Mouse (Mus musculus) forebrain, embryonic 11.5 days (tissue): Measurements from ENCODE around the gene Btbd8. TPM values are rescaled to one million over a fixed set of nuclear protein-coding genes. Genes with fewer than 3 reads are reported as not detected.

Experiments
- ATAC-seq: fragments of 200-750 bp; cut with Nextera tagmentation; replicated peaks from 2 replicates; pipeline ENCODE4 v1.8.0; 2017; ENCODE audit warnings: moderate TSS enrichment; ENCODE audit not compliant: low FRiP score
- DNase-seq: peaks from one replicate; pipeline ENCODE4 v3.0.0-alpha.2; 2017; ENCODE audit warnings: low spot score
- H3K27ac ChIP-seq: fragments of 300-500 bp; sonication (generic); 2 replicates; pipeline ENCODE4 v1.5.1; 2014; ENCODE audit warnings: low read depth, low read length
- H3K27me3 ChIP-seq: fragments of 300-500 bp; sonication (generic); 2 replicates; pipeline ENCODE4 v1.6.1; 2014; ENCODE audit warnings: mild to moderate bottlenecking, low read length, mixed read lengths; ENCODE audit not compliant: control insufficient read depth, insufficient read depth
- H3K36me3 ChIP-seq: fragments of 300-500 bp; sonication (generic); 2 replicates; pipeline ENCODE4 v1.6.1; 2014; ENCODE audit warnings: mild to moderate bottlenecking, low read length, moderate library complexity, mixed read lengths; ENCODE audit not compliant: control insufficient read depth, insufficient read depth
- H3K4me1 ChIP-seq: fragments of 300-500 bp; sonication (generic); replicated peaks from 2 replicates; pipeline ENCODE4 v1.6.1; 2014; ENCODE audit warnings: low read length, mixed read lengths; ENCODE audit not compliant: control insufficient read depth, insufficient read depth
- H3K4me2 ChIP-seq: fragments of 300-500 bp; sonication (generic); 2 replicates; pipeline ENCODE4 v1.6.1; 2014; ENCODE audit warnings: low read depth, mild to moderate bottlenecking, low read length, moderate library complexity, mixed read lengths; ENCODE audit not compliant: severe bottlenecking
- H3K4me3 ChIP-seq: fragments of 300-500 bp; sonication (generic); 2 replicates; pipeline ENCODE4 v1.5.1; 2014; ENCODE audit warnings: low read depth, low read length
- H3K9ac ChIP-seq: fragments of 300-500 bp; sonication (generic); 2 replicates; pipeline ENCODE4 v1.6.1; 2014; ENCODE audit warnings: low read length
- H3K9me3 ChIP-seq: fragments of 300-500 bp; sonication (generic); 2 replicates; pipeline ENCODE4 v1.6.1; 2016; ENCODE audit warnings: low read length, mixed read lengths; ENCODE audit not compliant: control insufficient read depth
- WGBS: fragments of 180-500 bp; shearing (Covaris S2); extraction: QIAGEN DNeasy Blood & Tissue Kit; methylation state at CpG from one replicate; pipeline ENCODE4 v1.1.7; 2014; 5-methylcytosine and 5-hydroxymethylcytosine counted together
- polyA plus RNA-seq: library from polyadenylated mRNA; unstranded; fragments of >200 nt; fragmentation: Nextera tagmentation; extraction: Ambion mirVana; gene quantifications from 2 replicates; pipeline ENCODE4 v1.2.1, GENCODE M21; 2014

Btbd8 gene
- polyA plus RNA-seq, 1 experiment from 2014 or later = 10.0 TPM

DNA sequence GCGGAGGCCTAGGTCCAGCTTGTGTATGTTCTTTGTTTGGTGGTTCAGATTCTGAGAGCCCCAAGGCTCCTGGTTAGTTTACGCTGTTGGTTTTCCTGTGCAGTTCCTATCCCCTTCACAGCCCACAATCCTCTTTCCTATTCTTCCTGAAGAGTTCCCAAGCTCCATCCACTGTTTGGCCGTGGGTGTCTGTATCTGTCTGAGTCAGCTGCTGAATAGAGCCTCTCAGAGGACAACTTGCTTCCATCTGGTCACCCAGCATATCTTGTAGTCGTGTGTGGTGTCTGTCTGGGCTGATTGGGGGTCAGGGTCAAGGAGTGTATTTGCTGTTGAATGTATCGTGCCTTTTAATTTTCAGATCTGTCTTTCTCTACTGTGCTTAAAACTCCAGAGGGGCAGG lies 4.1 kb downstream of the Btbd8 start:
- no peaks in the 10 kb centered on the region for H3K27me3 ChIP-seq
- no peaks in the 10 kb centered on the region for H3K36me3 ChIP-seq
- 84% methylated on average over 5 of the region's 5 CpGs for WGBS
- no peaks in the 10 kb centered on the region for H3K4me1 ChIP-seq
- no peak overlapping the region for H3K4me2 ChIP-seq
- no peaks in the 10 kb centered on the region for H3K9me3 ChIP-seq
- H3K27ac ChIP-seq = no peak overlapping the region
- no peak overlapping the region for H3K4me3 ChIP-seq
- no peak overlapping the region for H3K9ac ChIP-seq
- DNase-seq (no peak), ATAC-seq (no peak)

DNA sequence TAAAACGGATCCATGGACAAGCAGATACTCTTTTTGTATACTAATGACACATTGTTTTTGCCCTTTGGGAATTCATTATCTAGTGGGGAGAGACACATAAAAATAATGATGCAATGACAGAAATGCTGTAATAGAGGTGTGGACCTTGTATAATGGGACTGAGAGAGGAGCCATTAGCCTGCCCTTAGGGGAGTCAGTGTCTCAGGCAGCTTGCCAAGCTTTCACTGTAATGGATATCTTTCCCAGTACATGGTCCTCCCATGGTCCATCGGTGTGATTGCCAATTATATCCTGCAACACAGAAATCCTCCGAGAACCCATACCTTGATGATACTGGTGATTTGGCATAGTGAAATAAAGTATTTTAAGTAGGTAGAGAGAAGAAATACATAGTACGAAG lies 6.5 kb downstream of the Btbd8 start:
- DNase-seq = no peak
- ATAC-seq = no peak
- Histone ChIP-seq H3K4me3 (no peak overlapping the region), H3K36me3 (no peaks in the 10 kb centered on the region), H3K4me1 (no peaks in the 10 kb centered on the region), H3K9me3 (no peaks in the 10 kb centered on the region), H3K27ac (no peak overlapping the region), H3K9ac (no peak overlapping the region), H3K27me3 (no peaks in the 10 kb centered on the region), H3K4me2 (no peak overlapping the region)
- WGBS = 89% methylated on average over 4 of the region's 4 CpGs

DNA sequence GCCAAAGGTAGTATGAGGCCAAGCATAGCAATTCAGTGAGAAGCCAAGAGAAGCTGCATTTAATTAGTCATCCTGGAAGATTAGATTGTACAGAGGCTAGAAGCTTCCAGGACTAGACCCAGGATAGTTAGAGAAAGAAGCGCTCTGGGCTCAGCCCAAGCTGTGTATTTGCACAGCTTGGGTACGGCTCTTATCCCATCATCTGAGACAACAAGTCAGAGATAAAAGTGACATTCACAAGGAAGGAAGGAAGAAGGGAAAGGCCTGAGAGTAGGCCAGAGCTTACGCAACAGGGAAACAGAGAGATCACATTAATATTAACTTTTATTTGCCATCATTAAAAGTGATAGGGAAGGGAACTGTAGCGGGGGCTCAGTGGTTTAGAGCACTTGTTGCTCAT lies 10.2 kb downstream of the Btbd8 start:
- Histone ChIP-seq H3K4me2 (no peak overlapping the region), H3K4me1 (no peaks in the 10 kb centered on the region), H3K9ac (no peak overlapping the region), H3K9me3 (no peaks in the 10 kb centered on the region), H3K27me3 (no peaks in the 10 kb centered on the region), H3K4me3 (no peak overlapping the region), H3K27ac (no peak overlapping the region), H3K36me3 (no peaks in the 10 kb centered on the region)
- 94% methylated on average over 4 of the region's 4 CpGs for WGBS
- DNase-seq (no peak), ATAC-seq (no peak)

DNA sequence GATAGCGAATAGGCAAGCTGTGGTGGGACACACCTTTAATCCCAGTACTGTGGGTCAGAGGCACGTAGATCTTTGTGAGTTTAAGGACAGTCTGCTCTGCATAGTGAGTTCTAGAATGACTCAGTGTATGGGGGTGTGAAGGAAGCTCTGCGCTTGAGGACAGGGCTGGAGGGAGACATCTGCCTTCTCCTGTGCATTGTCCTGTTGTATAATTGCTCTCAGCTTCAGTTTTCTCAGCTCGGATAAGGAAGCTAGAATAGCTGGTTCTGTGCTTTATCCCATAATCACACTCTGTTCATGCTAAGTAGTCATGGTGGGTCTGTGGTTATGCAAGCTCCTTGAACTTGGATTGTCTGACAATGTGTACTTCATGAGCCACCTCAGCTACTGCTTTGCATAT lies 11.0 kb downstream of the Btbd8 start:
- no peak for DNase-seq
- no peaks in the 10 kb centered on the region for H3K36me3 ChIP-seq
- no peak overlapping the region for H3K9ac ChIP-seq
- no peak overlapping the region for H3K4me3 ChIP-seq
- WGBS = 86% methylated on average over 4 of the region's 4 CpGs
- H3K9me3 ChIP-seq = no peaks in the 10 kb centered on the region
- H3K27me3 ChIP-seq = no peaks in the 10 kb centered on the region
- H3K27ac ChIP-seq = no peak overlapping the region
- ATAC-seq = no peak
- no peaks in the 10 kb centered on the region for H3K4me1 ChIP-seq
- no peak overlapping the region for H3K4me2 ChIP-seq

DNA sequence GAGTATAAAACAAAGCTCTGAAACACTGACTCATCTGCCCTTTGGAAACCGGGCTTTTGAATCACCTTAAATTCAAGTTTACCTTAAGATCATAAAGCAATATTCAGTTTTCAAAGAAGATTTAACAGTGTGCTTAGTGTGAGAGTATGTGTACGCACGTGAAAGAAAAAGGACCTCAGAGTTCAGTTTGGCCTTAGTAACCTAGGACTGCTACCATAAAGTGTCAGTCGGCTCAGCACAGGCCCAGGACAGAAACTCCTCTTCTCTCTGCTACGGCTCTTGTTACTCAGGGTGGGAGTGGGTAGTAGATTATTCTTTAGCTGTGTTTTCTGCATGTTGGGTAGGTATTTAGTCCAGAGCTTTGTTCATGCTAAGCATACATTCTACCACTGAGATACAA lies 11.8 kb downstream of the Btbd8 start:
- no peak for ATAC-seq

DNA sequence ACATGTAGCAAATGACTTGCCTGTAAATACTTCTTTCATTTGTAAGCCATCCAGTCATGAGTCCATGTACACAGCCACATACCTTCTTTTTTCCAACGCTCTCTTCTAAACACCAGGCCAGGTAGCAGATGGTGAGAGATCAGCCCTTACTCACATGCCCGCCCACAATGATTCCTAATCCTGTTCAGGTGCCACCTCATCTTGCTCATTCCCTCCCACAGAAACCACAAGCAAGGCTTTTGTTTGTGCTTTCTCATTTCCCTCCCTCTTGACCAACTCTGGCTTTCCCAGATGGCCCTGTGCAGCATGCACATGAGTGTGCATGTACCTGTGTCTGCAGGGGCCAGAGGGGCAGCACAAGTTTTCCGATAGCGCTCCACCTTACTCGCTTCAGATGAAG lies 12.5 kb downstream of the Btbd8 start:
- no peak overlapping the region for H3K4me2 ChIP-seq
- WGBS = 95% methylated on average over 5 of the region's 5 CpGs
- no peak for DNase-seq

More for the DNA sequence above, 11.8 kb downstream of the Btbd8 start:
- no peak overlapping the region for H3K4me2 ChIP-seq
- H3K9ac ChIP-seq = no peak overlapping the region
- H3K4me3 ChIP-seq = no peak overlapping the region
- no peaks in the 10 kb centered on the region for H3K4me1 ChIP-seq
- DNase-seq = no peak
- H3K9me3 ChIP-seq = no peaks in the 10 kb centered on the region
- H3K27ac ChIP-seq = no peak overlapping the region
- no peaks in the 10 kb centered on the region for H3K36me3 ChIP-seq
- no peaks in the 10 kb centered on the region for H3K27me3 ChIP-seq
- WGBS = 89% methylated on average over 5 of the region's 5 CpGs

DNA sequence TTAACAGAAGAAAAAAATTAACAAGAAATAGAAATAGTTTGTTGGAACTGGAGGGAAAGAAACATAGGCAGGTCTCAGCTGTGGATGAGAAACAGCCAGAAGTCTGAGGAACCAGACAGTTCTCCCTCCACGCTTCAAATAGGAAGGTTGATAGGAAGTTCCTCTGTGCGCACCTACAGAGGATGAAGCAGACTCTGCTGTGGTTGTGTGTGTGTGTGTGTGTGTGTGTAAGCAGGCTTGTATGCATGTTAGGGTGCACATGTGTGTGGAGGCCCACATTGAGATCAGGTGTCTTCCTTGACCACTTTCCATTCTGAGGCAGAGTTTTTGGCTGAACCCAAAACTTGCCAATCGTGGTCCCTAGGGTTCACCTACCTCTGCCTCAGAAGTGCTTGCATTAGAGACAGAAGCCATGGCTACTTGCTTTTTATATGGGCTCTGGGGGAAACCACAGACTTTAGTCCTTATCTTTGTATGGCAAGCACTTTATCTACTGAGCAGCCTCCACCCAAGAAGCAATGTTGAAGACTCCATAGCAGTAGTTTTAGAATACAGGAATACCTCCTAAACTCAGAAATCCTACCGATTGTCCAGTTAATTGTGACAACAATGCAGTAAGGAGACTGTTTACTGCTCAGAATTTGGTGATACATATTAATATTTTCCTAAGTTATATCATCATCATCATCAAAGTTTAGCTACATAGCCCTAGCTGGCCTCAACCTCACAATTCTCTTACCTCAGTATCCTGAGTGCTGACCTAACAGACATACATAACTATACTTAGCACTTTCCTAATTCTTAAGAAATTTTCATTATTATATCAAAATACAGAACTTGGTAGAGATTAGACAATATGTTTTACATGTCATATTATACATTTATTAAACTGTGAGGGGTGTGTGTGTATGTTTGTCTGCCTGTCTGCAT lies 24.6 kb downstream of the Btbd8 start:
- Histone ChIP-seq H3K36me3 (no peaks in the 10 kb centered on the region), H3K27ac (no peak overlapping the region), H3K4me1 (no peaks in the 10 kb centered on the region), H3K4me2 (no peak overlapping the region), H3K9me3 (no peaks in the 10 kb centered on the region), H3K9ac (no peak overlapping the region), H3K27me3 (no peaks in the 10 kb centered on the region), H3K4me3 (no peak overlapping the region)
- WGBS = 94% methylated on average over 4 of the region's 4 CpGs
- no peak for DNase-seq
- ATAC-seq = no peak

More for the DNA sequence above, 12.5 kb downstream of the Btbd8 start:
- H3K27me3 ChIP-seq = no peaks in the 10 kb centered on the region
- ATAC-seq = no peak
- no peaks in the 10 kb centered on the region for H3K36me3 ChIP-seq
- H3K9me3 ChIP-seq = no peaks in the 10 kb centered on the region
- H3K4me3 ChIP-seq = no peak overlapping the region
- no peaks in the 10 kb centered on the region for H3K4me1 ChIP-seq
- no peak overlapping the region for H3K27ac ChIP-seq
- H3K9ac ChIP-seq = no peak overlapping the region

DNA sequence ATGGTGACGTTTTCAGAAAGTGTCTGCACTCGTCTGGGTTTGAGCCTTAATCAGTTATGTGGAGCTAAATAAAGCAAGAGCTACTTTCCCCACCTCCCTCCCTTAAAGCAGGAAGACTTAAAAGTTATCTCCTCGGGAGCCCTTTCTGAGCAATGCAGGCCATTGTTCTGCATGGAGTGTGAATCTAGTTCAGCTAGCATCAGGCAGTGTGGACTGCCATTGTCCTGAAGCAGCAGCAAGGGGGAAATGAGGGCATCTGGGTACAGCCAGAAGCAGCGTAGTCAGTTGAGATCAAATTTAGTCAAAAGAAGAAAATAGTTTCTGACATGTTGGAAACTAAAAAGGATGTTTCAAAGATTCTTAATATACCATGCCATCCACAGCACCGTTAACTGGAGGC lies 28.7 kb downstream of the Btbd8 start:
- Histone ChIP-seq H3K27ac (no peak overlapping the region), H3K9ac (no peak overlapping the region), H3K9me3 (no peaks in the 10 kb centered on the region), H3K36me3 (no peaks in the 10 kb centered on the region), H3K4me3 (no peak overlapping the region), H3K4me2 (no peak overlapping the region), H3K27me3 (no peaks in the 10 kb centered on the region), H3K4me1 (no peaks in the 10 kb centered on the region)
- 29% methylated on average over 5 of the region's 5 CpGs for WGBS
- ATAC-seq = no peak
- no peak for DNase-seq

DNA sequence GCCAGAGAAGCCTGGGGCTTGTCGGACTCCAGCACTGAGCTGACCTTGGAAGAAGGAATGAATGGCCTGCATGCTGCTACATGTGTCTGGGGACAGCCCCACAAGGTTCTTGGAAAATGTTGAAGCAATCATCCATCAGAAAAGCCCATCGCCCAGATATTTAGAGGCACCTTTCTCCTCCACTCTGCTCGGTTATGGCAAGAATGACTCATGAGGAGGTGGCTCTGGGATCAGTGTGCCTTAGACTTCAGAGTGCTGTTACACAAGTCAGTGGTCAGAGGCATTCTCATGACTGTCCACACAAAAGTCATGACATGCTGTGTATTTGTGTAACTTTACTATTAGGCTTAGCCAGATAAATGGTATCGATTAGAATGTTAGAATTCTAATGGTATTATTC lies 29.3 kb downstream of the Btbd8 start:
- no peaks in the 10 kb centered on the region for H3K36me3 ChIP-seq
- 76% methylated on average over 4 of the region's 4 CpGs for WGBS
- H3K4me2 ChIP-seq = no peak overlapping the region
- no peaks in the 10 kb centered on the region for H3K27me3 ChIP-seq
- no peak overlapping the region for H3K4me3 ChIP-seq
- no peak overlapping the region for H3K9ac ChIP-seq
- no peak overlapping the region for H3K27ac ChIP-seq
- H3K4me1 ChIP-seq = no peaks in the 10 kb centered on the region
- H3K9me3 ChIP-seq = no peaks in the 10 kb centered on the region
- ATAC-seq (no peak), DNase-seq (no peak)
